Mouse (Mus musculus) embryo, embryonic 10 days (tissue): ENCODE data around the gene Lrrn3.

Experiments used
- DNase-seq: peaks from one replicate; pipeline ENCODE4 v3.0.0-alpha.2; 2015; ENCODE audit warnings: low spot score

The Lrrn3 gene

GRCm38 (mm10) chr12:41428806-41429205, 57.4 kb downstream of the Lrrn3 start:
- DNase-seq = no peak

GRCm38 (mm10) chr12:41427464-41427863, 58.8 kb downstream of the Lrrn3 start:
- DNase-seq = peak; percentile 6

- no peak for DNase-seq
Measured at GRCm38 (mm10) chr12:41425101-41425679, 61.0 kb downstream of the Lrrn3 start.

- DNase-seq = no peak
Measured at GRCm38 (mm10) chr12:41417961-41418360, 68.3 kb downstream of the Lrrn3 start.

- DNase-seq = peak; percentile 12
Measured at GRCm38 (mm10) chr12:41417099-41417498, 69.1 kb downstream of the Lrrn3 start.

- no peak for DNase-seq
Measured at GRCm38 (mm10) chr12:41416635-41417034, 69.6 kb downstream of the Lrrn3 start.

GRCm38 (mm10) chr12:41409431-41409830, 76.8 kb downstream of the Lrrn3 start:
- no peak for DNase-seq

GRCm38 (mm10) chr12:41401923-41402322, 84.3 kb downstream of the Lrrn3 start:
- DNase-seq = no peak
